Mouse (Mus musculus) kidney, adult 2 months (tissue): ENCODE data around the gene D430042O09Rik. TPM values are rescaled to one million over a fixed set of nuclear protein-coding genes. Genes with fewer than 3 reads are reported as not detected.
A peak's percentile ranks its signal among the peaks of the same experiment; 100 is the strongest.

Experiments
- DNase-seq: peaks from one replicate; pipeline ENCODE4 v3.0.0; 2021
- H3K27ac ChIP-seq: fragments of 200-500 bp; 2 replicates; pipeline ENCODE4 v1.5.1; 2012; ENCODE audit warnings: low read depth, low read length, control low read depth, inconsistent platforms; ENCODE audit not compliant: insufficient read depth
- H3K27me3 ChIP-seq: fragments of 200-500 bp; replicated peaks from 2 replicates; pipeline ENCODE4 v1.6.1; 2012; ENCODE audit warnings: mild to moderate bottlenecking, moderate library complexity, low read length, inconsistent platforms; ENCODE audit not compliant: control insufficient read depth, insufficient read depth
- H3K36me3 ChIP-seq: fragments of 200-500 bp; 2 replicates; pipeline ENCODE4 v1.6.1; 2012; ENCODE audit warnings: mild to moderate bottlenecking, moderate library complexity, low read length, inconsistent platforms; ENCODE audit not compliant: control insufficient read depth, insufficient read depth
- H3K4me1 ChIP-seq: fragments of 200-500 bp; 2 replicates; pipeline ENCODE4 v1.6.1; 2011; ENCODE audit warnings: low read length; ENCODE audit not compliant: control insufficient read depth, insufficient read depth
- H3K4me3 ChIP-seq: fragments of 200-500 bp; 2 replicates; pipeline ENCODE4 v1.5.1; 2011; ENCODE audit warnings: mild to moderate bottlenecking, low read depth, low read length, control low read depth; ENCODE audit not compliant: insufficient read depth
- CTCF ChIP-seq: fragments of 200-500 bp; conservative IDR thresholded peaks from 2 replicates; pipeline ENCODE4 v1.5.1; 2011; ENCODE audit warnings: low read depth, mild to moderate bottlenecking, control low read depth, low read length, moderate library complexity, mixed read lengths; ENCODE audit not compliant: insufficient read depth, insufficient read length
- POLR2A ChIP-seq: fragments of 200-500 bp; IDR thresholded peaks from one replicate; pipeline ENCODE4 v1.6.1; 2011; ENCODE audit warnings: low read depth, low read length, control low read depth
- WGBS: fragments of 180-500 bp; shearing (Covaris S2); methylation state at CpG from one replicate; pipeline ENCODE4 v1.1.7; 2018; 5-methylcytosine and 5-hydroxymethylcytosine counted together
- polyA plus RNA-seq: library from polyadenylated mRNA; depleted of rRNA; stranded (reverse); fragments of >200 nt; gene quantifications from 2 replicates; pipeline ENCODE4 v1.2.3, GENCODE M21; 2012

D430042O09Rik gene
- polyA plus RNA-seq, 1 experiment = 15.1 TPM

GRCm38 (mm10) chr7:125736366-125737015 is 28.8 kb downstream of the D430042O09Rik start:
- TF ChIP-seq POLR2A = no peak
- TF ChIP-seq CTCF = no peak
- H3K4me3 ChIP-seq = no peak overlapping the region
- no peaks in the 10 kb centered on the region for H3K27me3 ChIP-seq
- peaks cover 15% of the 10 kb centered on the region for H3K4me1 ChIP-seq
- H3K36me3 ChIP-seq = no peaks in the 10 kb centered on the region
- 0 out of 2 replicates have a peak overlapping the region, but pooled peaks have one; percentile 37 for H3K27ac ChIP-seq
- 65% methylated on average over 4 of the region's 4 CpGs for WGBS
- DNase-seq = peak; percentile 82

GRCm38 (mm10) chr7:125740521-125740920 is 32.8 kb downstream of the D430042O09Rik start:
- peak overlapping the region; percentile 65 for H3K27ac ChIP-seq
- no peaks in the 10 kb centered on the region for H3K27me3 ChIP-seq
- WGBS = 31% methylated on average over 2 of the region's 2 CpGs
- H3K4me1 ChIP-seq = peaks cover 15% of the 10 kb centered on the region
- no peaks in the 10 kb centered on the region for H3K36me3 ChIP-seq
- no peak for TF ChIP-seq POLR2A
- no peak for TF ChIP-seq CTCF
- DNase-seq = peak; percentile 21
- no peak overlapping the region for H3K4me3 ChIP-seq

DNA sequence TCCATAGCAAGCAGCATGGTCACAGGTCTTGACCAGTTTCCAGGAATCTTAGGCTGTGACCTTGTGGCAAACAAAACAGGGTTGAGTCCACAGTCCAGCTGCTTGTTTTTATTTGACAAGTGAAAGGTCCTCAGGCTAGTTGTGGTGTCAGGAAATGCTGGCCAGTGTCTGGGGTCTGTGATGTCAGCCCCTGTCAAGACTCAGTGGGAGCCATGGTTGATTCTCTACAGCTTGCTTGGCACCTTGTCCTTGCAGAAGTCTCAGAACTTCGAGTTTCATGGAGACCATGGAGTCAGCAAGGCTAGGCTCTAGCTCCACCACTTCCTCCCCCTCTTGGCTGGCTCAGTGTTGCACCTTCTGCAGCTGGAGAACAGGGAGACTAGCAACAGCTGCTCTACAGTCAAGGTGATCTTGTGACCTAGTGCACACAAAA is 33.6 kb downstream of the D430042O09Rik start:
- no peaks in the 10 kb centered on the region for H3K36me3 ChIP-seq
- no peaks in the 10 kb centered on the region for H3K27me3 ChIP-seq
- 16% methylated on average over 1 of the region's 1 CpGs for WGBS
- H3K4me1 ChIP-seq = peaks cover 12% of the 10 kb centered on the region
- TF ChIP-seq CTCF (0 out of 2 replicates have a peak, but pooled peaks have one; percentile 13), POLR2A (no peak)
- DNase-seq = peak; percentile 93
- H3K4me3 ChIP-seq = no peak overlapping the region
- peak overlapping the region; percentile 50 for H3K27ac ChIP-seq

GRCm38 (mm10) chr7:125744774-125745173 is 37.1 kb downstream of the D430042O09Rik start:
- TF ChIP-seq POLR2A (no peak), CTCF (no peak)
- H3K4me1 ChIP-seq = peaks cover 12% of the 10 kb centered on the region
- WGBS = 93% methylated on average over 1 of the region's 1 CpGs
- H3K4me3 ChIP-seq = no peak overlapping the region
- DNase-seq = no peak
- H3K36me3 ChIP-seq = no peaks in the 10 kb centered on the region
- no peak overlapping the region for H3K27ac ChIP-seq
- H3K27me3 ChIP-seq = no peaks in the 10 kb centered on the region

- Histone ChIP-seq H3K27me3 (no peaks in the 10 kb centered on the region), H3K4me3 (no peak overlapping the region), H3K36me3 (no peaks in the 10 kb centered on the region), H3K4me1 (peaks cover 4% of the 10 kb centered on the region), H3K27ac (no peak overlapping the region)
- WGBS = 100% methylated on average over 2 of the region's 2 CpGs
- no peak for TF ChIP-seq CTCF
- no peak for TF ChIP-seq POLR2A
- no peak for DNase-seq
Observed at GRCm38 (mm10) chr7:125746621-125747315, 39.1 kb downstream of the D430042O09Rik start.

DNA sequence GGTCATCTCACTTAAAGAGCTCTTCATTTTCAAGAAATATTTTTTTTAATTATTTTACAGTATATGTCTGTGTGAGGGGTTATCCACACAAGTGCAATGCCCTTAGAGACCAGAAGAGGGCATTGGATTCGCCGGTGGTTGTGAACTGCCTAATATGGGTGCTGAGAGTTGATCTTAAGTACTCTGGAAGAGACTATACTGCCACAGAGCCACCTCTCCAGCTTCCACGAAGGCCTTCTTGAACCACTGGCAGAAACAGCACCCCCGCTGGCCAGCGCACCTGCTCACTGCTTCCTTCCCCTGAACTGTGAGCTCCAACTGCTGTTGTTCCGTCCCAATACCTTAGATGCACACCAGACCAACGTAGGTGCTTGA is 39.6 kb downstream of the D430042O09Rik start:
- Histone ChIP-seq H3K4me1 (no peaks in the 10 kb centered on the region), H3K36me3 (no peaks in the 10 kb centered on the region), H3K27ac (no peak overlapping the region), H3K27me3 (no peaks in the 10 kb centered on the region), H3K4me3 (no peak overlapping the region)
- WGBS = 72% methylated on average over 7 of the region's 7 CpGs
- TF ChIP-seq POLR2A (no peak), CTCF (peak; percentile 34; the same call in 1 of the 2 replicates)
- DNase-seq = peak; percentile 23

DNA sequence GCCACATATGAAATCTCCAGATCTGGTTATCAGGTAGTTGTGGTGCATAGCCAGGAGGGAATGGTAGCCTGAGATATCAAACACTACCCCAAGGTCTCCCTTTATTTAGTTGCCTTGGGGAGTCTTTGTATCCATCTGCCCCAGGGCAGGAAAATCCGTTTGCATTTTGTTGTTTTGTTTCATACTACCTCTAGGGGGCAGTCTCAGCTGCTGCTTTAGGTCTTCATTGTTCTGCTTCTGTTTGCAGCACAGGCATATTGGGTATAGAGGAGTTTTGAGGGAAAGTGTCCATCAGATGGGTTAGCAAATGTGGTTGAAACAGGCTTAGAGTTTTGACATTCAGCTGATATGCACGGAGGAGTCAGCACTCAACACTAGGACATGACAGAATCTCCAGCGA is 40.5 kb downstream of the D430042O09Rik start:
- Histone ChIP-seq H3K4me3 (no peak overlapping the region), H3K27ac (no peak overlapping the region), H3K27me3 (no peaks in the 10 kb centered on the region), H3K4me1 (0 out of 2 replicates have a peak, but pooled peaks cover 2% of the 10 kb centered on the region), H3K36me3 (no peaks in the 10 kb centered on the region)
- WGBS = 65% methylated on average over 3 of the region's 3 CpGs
- TF ChIP-seq POLR2A (no peak), CTCF (peak; percentile 16; the same call in 1 of the 2 replicates)
- DNase-seq = peak; percentile 22
